Mouse (Mus musculus) lung, postnatal 0 days (tissue): ENCODE measurements around the gene Gmpr2.

Experiments
- CTCF ChIP-seq: IDR thresholded peaks from 2 replicates; pipeline ENCODE4 v1.5.1; 2016; ENCODE audit warnings: antibody characterized with exemption, mild to moderate bottlenecking
- EP300 ChIP-seq: IDR thresholded peaks from 2 replicates; pipeline ENCODE4 v1.6.1; 2016; ENCODE audit warnings: antibody characterized with exemption, mild to moderate bottlenecking, control low read depth

DNA sequence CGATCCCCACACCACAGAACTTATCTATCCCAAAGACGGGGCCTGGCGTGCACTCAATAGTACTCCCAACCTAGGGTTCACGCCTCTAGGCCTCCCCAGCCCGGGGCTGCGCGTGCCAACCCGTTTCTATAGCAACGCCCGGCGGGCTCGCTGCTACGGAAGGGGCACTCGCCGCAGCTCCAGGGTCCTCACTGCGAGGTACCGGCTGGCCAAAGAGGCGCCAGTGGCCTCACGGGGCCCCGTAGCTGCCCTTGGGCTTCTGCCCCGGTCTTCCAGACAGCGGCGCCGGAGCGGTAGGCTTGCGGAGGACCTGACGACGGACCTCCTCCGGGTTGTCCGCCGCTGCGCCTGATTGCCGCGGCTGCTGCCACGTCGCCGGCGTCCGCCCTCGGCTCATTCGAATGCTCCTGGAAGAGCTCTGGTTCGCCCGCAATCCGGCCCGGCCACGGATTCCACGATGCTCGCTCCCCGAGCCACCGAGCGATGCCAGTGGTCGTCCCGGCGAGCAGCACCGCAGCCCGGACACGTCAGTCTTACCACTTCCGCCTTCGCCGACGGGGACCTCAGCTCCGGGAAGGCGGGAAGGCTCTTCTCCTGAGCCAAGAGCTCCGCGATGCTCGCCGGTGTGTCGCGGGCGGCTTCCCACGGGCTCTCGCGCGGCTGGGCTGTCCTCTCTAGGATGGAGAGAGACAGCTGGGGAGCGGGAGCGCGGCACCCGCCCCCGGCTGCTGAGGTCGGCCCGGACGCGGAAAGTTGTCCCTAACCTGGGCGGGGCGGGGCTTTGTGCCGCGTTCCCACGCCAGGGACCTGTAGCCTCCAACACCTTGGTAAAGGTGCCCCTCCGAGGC lies 28.5 kb upstream of the Gmpr2 start, which contains the start of gene Tm9sf1:
- TF ChIP-seq CTCF (peak; percentile 40), EP300 (no peak)
